Mouse (Mus musculus) limb, embryonic 15.5 days (tissue): ENCODE results near the gene Cldnd2. TPM values are rescaled to one million over a fixed set of nuclear protein-coding genes. Genes with fewer than 3 reads are reported as not detected.

ENCODE experiments used
- ATAC-seq: fragments of 200-750 bp; cut with Nextera tagmentation; 2 replicates; pipeline ENCODE4 v1.8.0; 2017; ENCODE audit warnings: low read depth, moderate TSS enrichment; ENCODE audit not compliant: insufficient number of reproducible peaks, low FRiP score, low TSS enrichment
- H3K27ac ChIP-seq: fragments of 300-500 bp; sonication (generic); 2 replicates; pipeline ENCODE4 v1.5.1; 2015; ENCODE audit warnings: moderate library complexity, mild to moderate bottlenecking, inconsistent platforms
- H3K27me3 ChIP-seq: fragments of 300-500 bp; sonication (generic); 2 replicates; pipeline ENCODE4 v1.6.1; 2015; ENCODE audit warnings: inconsistent platforms
- H3K36me3 ChIP-seq: fragments of 300-500 bp; sonication (generic); 2 replicates; pipeline ENCODE4 v1.6.1; 2015; ENCODE audit warnings: inconsistent platforms
- H3K4me1 ChIP-seq: fragments of 300-500 bp; sonication (generic); 2 replicates; pipeline ENCODE4 v1.6.1; 2015; ENCODE audit warnings: inconsistent platforms
- H3K4me2 ChIP-seq: fragments of 300-500 bp; sonication (generic); 2 replicates; pipeline ENCODE4 v1.6.1; 2015; ENCODE audit warnings: mild to moderate bottlenecking, inconsistent platforms
- H3K4me3 ChIP-seq: fragments of 300-500 bp; sonication (generic); 2 replicates; pipeline ENCODE4 v1.5.1; 2015; ENCODE audit warnings: mild to moderate bottlenecking, inconsistent platforms
- H3K9ac ChIP-seq: fragments of 300-500 bp; sonication (generic); 2 replicates; pipeline ENCODE4 v1.6.1; 2015; ENCODE audit warnings: inconsistent platforms
- H3K9me3 ChIP-seq: fragments of 300-500 bp; sonication (generic); 2 replicates; pipeline ENCODE4 v1.6.1; 2016; ENCODE audit warnings: inconsistent platforms
- WGBS: fragments of 180-500 bp; shearing (Covaris S2); methylation state at CpG from one replicate; pipeline ENCODE4 v1.1.7; 2015; 5-methylcytosine and 5-hydroxymethylcytosine counted together
- polyA plus RNA-seq: library from polyadenylated mRNA; unstranded; fragments of >200 nt; fragmentation: Nextera tagmentation; extraction: Ambion mirVana; gene quantifications from 2 replicates; pipeline ENCODE4 v1.2.1, GENCODE M21; 2015

The Cldnd2 gene
- polyA plus RNA-seq, 1 experiment from 2014 or later: not detected

DNA sequence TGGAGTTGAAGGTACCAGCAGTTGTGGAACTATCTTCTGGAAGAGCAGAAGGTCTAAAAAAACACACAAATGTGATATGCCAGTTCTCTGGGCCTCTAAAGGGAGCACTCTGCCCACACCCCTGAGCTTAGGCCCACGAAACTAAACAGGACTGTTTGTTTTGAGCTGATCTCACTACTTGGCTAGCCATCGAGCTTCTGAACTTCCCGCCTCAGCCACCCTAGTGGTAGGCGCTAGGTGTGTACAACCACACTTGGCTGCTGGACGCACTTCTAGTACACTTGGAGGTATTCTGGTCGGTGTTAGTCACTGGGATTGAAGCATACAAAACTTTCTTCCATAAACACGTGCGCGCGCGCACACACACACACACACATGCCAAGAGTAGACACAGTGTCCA is 11.1 kb downstream of the Cldnd2 start:
- Histone ChIP-seq H3K9ac (no peak overlapping the region), H3K9me3 (no peaks in the 10 kb centered on the region), H3K36me3 (peaks cover 47% of the 10 kb centered on the region), H3K4me2 (no peak overlapping the region), H3K4me1 (0 out of 2 replicates have a peak, but pooled peaks cover 3% of the 10 kb centered on the region), H3K27me3 (no peaks in the 10 kb centered on the region), H3K4me3 (no peak overlapping the region), H3K27ac (no peak overlapping the region)
- ATAC-seq: no peak
- WGBS: 93% methylated on average over 11 of the region's 11 CpGs

DNA sequence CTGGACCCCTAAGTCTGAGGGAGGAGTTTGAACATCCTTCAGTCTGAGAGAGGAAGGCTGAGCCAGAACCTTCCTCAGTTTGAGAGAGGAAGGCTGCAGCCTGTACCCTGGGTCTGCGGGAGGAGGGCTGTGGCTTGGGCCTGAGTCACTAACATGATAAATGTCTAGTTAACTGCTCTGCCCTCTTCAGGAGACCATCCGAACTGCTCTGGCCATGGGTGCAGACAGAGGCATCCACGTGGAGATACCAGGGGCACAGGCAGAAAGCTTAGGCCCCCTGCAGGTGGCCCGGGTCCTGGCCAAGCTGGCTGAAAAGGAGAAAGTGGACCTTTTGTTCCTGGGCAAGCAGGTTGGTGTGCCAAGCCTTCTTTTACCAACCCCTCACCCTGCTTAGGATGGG is 12.0 kb downstream of the Cldnd2 start:
- Histone ChIP-seq H3K9me3 (no peaks in the 10 kb centered on the region), H3K4me2 (no peak overlapping the region), H3K36me3 (peaks cover 56% of the 10 kb centered on the region), H3K4me1 (0 out of 2 replicates have a peak, but pooled peaks cover 3% of the 10 kb centered on the region), H3K4me3 (no peak overlapping the region), H3K27me3 (no peaks in the 10 kb centered on the region), H3K9ac (no peak overlapping the region), H3K27ac (no peak overlapping the region)
- 48% methylated on average over 4 of the region's 4 CpGs for WGBS
- no peak for ATAC-seq

DNA sequence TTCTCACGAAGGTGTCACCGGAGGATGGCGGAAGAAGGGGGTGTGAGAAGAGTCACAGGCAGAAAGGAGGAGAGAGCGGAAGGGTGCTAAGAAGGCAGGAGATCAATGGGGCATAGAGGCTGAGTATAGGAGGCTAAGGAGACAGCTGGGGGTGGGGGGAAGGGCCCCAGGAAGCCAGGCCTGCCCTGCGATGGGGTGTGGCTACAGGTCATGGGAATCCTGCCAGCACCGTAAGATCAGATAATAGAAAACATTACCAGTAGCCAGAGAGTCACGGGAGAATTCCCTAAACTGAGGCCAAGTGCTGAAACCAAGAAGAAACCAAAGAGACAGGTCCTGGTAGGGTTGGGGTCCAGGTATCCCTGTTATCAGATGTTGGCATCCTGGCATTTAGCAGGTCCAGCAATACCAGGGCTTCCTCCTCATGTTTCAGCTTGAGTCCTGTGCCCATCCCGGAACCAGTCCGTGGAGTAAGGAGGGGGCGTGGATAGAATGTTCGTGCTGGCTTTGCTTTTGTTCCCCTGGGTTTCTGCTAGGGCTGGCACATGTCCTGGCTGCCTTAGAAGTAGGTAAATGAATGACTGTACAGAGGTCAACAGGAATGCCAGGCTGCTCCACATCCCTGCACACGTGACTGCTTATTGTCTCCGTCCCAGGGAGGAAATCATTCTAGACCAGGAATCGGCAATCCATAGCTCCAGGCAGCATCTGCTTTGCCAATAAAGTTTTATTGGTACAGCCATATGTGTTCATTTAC is 13.2 kb downstream of the Cldnd2 start:
- Histone ChIP-seq H3K27ac (no peak overlapping the region), H3K9ac (no peak overlapping the region), H3K27me3 (no peaks in the 10 kb centered on the region), H3K36me3 (peaks cover 63% of the 10 kb centered on the region), H3K4me1 (0 out of 2 replicates have a peak, but pooled peaks cover 3% of the 10 kb centered on the region), H3K4me3 (no peak overlapping the region), H3K9me3 (no peaks in the 10 kb centered on the region), H3K4me2 (no peak overlapping the region)
- 67% methylated on average over 14 of the region's 14 CpGs for WGBS
- ATAC-seq: no peak

DNA sequence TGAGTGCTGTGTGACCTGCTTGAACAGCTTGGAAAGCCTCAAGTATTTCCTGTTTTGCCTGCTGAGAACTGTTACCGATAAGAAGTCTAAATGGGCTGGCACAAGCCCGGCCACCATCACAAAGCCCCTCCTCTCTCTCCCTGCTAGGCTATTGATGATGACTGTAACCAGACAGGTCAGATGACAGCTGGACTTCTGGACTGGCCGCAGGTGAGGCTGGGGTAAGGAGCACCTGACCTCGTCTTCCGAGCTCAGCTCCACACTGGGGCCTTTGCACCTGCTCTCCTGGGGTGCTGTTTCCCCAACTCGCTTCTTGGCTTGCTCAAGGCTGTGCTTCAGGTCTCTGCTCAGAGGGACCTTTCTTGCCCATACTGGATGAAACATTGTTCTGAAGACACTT is 13.8 kb downstream of the Cldnd2 start:
- Histone ChIP-seq H3K4me2 (no peak overlapping the region), H3K36me3 (peaks cover 63% of the 10 kb centered on the region), H3K4me1 (0 out of 2 replicates have a peak, but pooled peaks cover 3% of the 10 kb centered on the region), H3K27me3 (no peaks in the 10 kb centered on the region), H3K9ac (no peak overlapping the region), H3K9me3 (no peaks in the 10 kb centered on the region), H3K4me3 (no peak overlapping the region), H3K27ac (no peak overlapping the region)
- no peak for ATAC-seq
- 68% methylated on average over 6 of the region's 6 CpGs for WGBS

DNA sequence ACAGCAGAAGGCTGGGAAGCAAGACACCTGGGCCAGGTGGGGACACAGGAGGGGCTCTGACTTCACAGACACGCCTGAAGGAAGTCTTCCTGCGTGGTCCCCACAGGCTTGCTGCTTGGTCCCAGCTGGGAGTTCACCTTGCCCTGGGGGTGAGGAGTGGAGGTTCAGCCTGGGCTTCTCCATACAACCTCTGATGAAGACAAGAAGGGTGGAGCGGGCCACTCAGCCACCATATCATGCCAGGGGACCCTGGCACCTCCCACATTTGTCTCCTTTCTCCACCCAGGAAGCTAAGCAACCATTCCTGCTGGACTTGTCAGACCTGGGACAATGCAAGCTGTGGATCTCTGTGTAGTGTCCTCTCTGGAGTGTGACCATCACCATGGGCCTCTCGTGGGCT is 22.3 kb downstream of the Cldnd2 start, which contains the start of gene Vsig10l:
Gene Vsig10l (plus strand): TSS at position 301 of the 400 bp plus-strand sequence.
- Histone ChIP-seq H3K27ac (no peak within 1 kb of the TSS), H3K4me3 (no peak within 1 kb of the TSS), H3K27me3 (peaks cover 25% of the 10 kb centered on the region), H3K4me2 (no peak within 1 kb of the TSS), H3K36me3 (peaks cover 5% of the 10 kb centered on the region), H3K4me1 (peaks cover 20% of the 10 kb centered on the region), H3K9me3 (no peaks in the 10 kb centered on the region), H3K9ac (no peak within 1 kb of the TSS)
- WGBS: 59% methylated on average over 4 of the region's 4 CpGs
- no peak for ATAC-seq

DNA sequence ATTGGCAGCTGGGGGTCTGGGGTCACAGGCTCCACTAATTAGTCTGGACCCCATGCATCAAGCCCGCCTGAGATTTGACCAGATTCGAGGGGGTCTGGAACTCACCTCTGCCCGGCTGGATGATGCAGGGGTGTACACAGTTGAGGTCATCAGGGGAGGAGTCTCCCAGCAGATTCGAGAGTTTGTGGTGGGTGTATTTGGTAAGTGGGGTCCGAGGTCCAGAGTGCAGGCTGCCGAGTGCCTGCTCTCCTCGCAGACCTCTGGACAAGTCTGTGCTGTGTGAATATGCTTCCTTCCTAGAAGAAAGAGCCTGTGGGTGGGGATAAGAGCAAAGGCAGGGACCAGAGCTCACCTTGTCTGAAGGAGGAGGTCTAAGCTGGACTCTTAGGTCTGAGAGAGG is 23.4 kb downstream of the Cldnd2 start:
- Histone ChIP-seq H3K4me1 (peaks cover 20% of the 10 kb centered on the region), H3K27ac (no peak overlapping the region), H3K27me3 (peaks cover 25% of the 10 kb centered on the region), H3K4me3 (no peak overlapping the region), H3K9me3 (no peaks in the 10 kb centered on the region), H3K4me2 (no peak overlapping the region), H3K36me3 (no peaks in the 10 kb centered on the region), H3K9ac (no peak overlapping the region)
- WGBS: 71% methylated on average over 7 of the region's 7 CpGs
- ATAC-seq: no peak

DNA sequence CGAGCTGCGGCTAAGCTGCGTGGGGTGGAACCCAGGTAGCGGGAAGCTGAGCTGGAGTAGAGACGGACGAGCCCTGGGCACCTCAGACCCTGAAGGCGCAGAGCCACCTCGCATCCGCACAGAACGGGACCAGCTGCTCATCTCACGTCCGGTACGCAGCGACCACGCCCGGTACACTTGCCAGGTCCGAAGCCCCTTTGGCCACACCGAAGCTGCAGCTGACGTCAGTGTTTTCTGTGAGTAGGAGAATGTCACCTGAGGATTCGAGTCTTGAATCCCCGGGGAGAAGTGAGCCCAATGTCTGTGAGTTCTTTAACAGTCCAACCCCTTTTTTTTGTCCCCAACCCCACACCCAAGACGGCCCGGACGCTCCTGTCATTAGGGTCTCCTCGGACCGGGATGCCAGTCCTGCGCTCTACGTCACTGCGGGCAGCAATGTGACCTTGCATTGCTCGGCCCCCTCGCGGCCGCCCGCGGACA is 24.3 kb downstream of the Cldnd2 start:
- H3K36me3 ChIP-seq: no peaks in the 10 kb centered on the region
- no peak for ATAC-seq
- no peak overlapping the region for H3K27ac ChIP-seq
- H3K4me2 ChIP-seq: peak overlapping the region; percentile 97
- H3K4me3 ChIP-seq: peak overlapping the region; percentile 57
- peak overlapping the region; percentile 42; the same call in 1 of the 2 replicates for H3K9ac ChIP-seq
- WGBS: 9% methylated on average over 35 of the region's 35 CpGs
- peaks cover 20% of the 10 kb centered on the region for H3K4me1 ChIP-seq
- H3K27me3 ChIP-seq: peaks cover 25% of the 10 kb centered on the region
- no peaks in the 10 kb centered on the region for H3K9me3 ChIP-seq

DNA sequence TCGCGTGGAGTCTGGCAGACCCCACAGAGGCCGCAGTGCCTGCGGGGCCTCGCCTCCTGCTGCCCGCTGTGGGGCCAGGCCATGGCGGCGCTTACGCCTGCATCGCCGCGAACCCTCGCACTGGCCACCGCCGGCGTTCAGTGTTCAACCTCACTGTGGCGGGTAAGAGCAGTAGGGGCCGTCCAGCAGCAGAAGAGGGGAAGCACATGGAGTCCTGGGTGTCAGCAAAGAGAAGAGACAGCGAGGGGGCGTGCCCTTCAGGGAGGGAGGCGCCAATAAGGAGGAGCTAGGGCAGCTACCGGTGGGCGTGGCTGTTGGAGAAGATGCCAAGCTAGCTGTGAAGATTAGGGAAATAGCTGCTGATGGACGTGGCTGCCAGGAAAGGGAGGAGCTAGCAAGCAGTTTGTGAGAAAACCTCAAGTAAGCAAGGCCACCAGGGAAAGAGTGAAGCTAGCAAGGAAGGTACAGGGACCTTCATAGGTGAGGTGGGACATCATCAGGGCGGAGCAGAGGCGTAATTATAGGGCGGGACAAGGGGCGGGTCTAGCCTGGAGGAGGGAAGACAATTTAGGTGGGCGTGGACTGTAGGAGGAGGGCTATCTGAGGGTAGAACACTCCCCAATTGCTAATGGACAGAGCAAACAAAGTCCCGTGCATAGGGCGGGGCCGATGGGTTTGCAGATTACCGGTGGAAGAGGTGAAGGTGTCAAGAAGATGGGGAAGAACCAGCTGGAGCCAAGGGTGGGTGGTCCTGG is 24.9 kb downstream of the Cldnd2 start:
- Histone ChIP-seq H3K4me3 (peak overlapping the region; percentile 57), H3K9ac (peak overlapping the region; percentile 42; the same call in 1 of the 2 replicates), H3K27ac (0 out of 2 replicates have a peak overlapping the region, but pooled peaks have one; percentile 48), H3K4me1 (peaks cover 20% of the 10 kb centered on the region), H3K9me3 (no peaks in the 10 kb centered on the region), H3K36me3 (no peaks in the 10 kb centered on the region), H3K4me2 (peak overlapping the region; percentile 97), H3K27me3 (peaks cover 25% of the 10 kb centered on the region)
- peak; percentile 79 for ATAC-seq
- under 1% methylated on average over 33 of the region's 33 CpGs for WGBS

DNA sequence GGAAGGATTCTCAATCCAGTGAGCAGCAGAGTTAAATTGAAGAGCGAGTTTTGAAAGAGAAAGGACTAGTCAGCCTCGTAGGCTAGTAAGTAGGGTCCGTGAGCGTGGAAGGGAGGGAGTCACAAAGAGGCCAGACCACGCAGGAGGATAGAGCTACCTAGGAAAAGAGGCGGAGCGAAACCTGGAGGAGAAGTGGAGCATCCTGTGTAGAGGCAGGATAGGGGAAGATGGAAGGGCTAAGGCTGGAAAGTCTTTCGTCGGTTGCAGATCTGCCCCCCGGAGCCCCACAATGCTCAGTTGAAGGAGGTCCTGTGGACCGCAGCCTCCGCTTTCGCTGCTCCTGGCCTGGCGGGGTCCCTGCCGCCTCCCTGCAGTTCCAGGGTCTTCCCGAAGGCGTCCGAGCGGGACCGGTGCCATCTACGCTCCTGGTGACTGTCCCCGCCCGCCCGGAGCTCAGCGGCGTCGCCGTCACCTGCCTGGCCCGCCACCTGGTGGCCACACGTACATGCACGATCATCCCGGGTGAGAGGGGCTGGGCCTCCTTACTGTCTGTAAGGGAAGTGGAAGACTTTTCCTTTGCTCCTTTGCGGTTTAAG is 25.6 kb downstream of the Cldnd2 start:
- peak; percentile 32; the same call in 1 of the 2 replicates for ATAC-seq
- Histone ChIP-seq H3K4me3 (peak overlapping the region; percentile 57), H3K4me1 (peaks cover 20% of the 10 kb centered on the region), H3K27ac (peak overlapping the region; percentile 48; the same call in 1 of the 2 replicates), H3K9me3 (no peaks in the 10 kb centered on the region), H3K27me3 (peaks cover 25% of the 10 kb centered on the region), H3K9ac (no peak overlapping the region), H3K4me2 (peak overlapping the region; percentile 97), H3K36me3 (no peaks in the 10 kb centered on the region)
- under 1% methylated on average over 33 of the region's 33 CpGs for WGBS

DNA sequence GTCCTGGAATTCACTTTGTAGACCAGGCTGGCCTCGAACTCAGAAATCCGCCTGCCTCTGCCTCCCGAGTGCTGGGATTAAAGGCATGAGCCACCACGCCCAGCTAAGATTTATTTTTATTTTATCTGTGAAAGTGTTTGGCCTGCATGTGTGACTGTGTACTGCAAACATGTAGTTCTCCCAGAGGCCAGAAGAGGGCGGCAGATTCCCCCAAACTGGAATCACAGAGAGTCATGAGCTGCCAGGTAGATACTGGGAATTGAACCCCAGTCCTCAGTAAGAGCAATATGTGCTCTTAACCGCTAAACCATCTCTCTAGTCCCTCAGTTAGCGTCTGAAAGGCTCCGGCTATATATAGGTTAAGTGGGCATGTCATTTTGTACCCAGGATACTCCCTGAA is 29.8 kb downstream of the Cldnd2 start:
- Histone ChIP-seq H3K4me2 (no peak overlapping the region), H3K27ac (no peak overlapping the region), H3K36me3 (no peaks in the 10 kb centered on the region), H3K27me3 (peaks cover 14% of the 10 kb centered on the region), H3K9me3 (no peaks in the 10 kb centered on the region), H3K4me1 (peaks cover 11% of the 10 kb centered on the region), H3K4me3 (no peak overlapping the region), H3K9ac (no peak overlapping the region)
- no peak for ATAC-seq
- 41% methylated on average over 8 of the region's 8 CpGs for WGBS

DNA sequence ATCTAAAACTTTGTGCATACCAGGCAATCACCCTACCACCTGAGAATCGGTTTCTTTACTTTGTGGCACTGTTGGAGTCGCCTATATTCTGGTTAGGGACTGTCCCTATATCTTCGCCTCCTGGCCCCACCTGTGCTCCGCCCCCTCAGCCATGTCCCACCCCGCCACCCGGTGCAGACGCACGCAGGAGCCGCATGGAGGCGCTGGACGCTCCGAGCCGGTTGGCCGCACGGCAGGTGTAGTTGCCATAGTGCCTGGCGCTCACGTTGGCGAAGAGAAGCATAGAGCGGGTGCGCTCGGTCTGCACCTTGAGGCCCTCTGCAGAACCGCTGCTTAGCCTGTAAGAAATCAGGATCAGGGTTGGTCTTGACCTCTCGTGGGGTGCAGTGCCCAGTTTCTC is 35.1 kb downstream of the Cldnd2 start:
- Histone ChIP-seq H3K4me1 (peaks cover 5% of the 10 kb centered on the region; the same call in 1 of the 2 replicates), H3K4me3 (no peak overlapping the region), H3K27me3 (peaks cover 41% of the 10 kb centered on the region), H3K9ac (no peak overlapping the region), H3K9me3 (no peaks in the 10 kb centered on the region), H3K4me2 (no peak overlapping the region), H3K27ac (no peak overlapping the region), H3K36me3 (no peaks in the 10 kb centered on the region)
- 13% methylated on average over 23 of the region's 23 CpGs for WGBS
- ATAC-seq: no peak
